Mouse (Mus musculus): Measurements from ENCODE around the gene Erc1. TPM values are rescaled to one million over a fixed set of nuclear protein-coding genes. Genes with fewer than 3 reads are reported as not detected.

Erc1 gene
- total RNA-seq, 2 experiments from 2014 or later, result 18.6 to 19.2 TPM

DNA sequence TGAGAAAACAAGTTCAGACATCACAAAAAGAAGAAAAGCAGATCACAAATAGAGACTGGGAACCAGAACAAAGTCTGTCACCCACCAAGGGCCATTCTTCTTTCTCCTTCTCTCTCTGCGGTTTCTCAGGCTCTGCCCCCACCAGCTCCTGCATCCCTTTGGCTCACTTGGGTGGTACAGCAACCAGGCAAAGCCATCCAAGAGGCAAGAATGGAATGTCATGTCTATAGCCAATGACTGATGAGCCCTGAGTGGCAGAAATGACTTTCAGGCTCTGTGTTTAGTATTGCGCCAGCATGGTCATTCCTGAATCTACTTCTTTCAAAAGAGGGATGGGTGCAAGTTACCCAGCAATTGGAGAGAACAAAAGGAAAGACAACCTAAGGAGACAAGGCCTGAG, 257.1 kb downstream of the Erc1 start:
- no peak for DNase-seq

GRCm38 (mm10) chr6:119587897-119588296, 260.1 kb downstream of the Erc1 start:
- no peak for DNase-seq

GRCm38 (mm10) chr6:119587454-119587853, 260.5 kb downstream of the Erc1 start:
- DNase-seq, result no peak

- DNase-seq, result peak; percentile 19 to 21
Observed at GRCm38 (mm10) chr6:119585652-119586375, 262.2 kb downstream of the Erc1 start.

DNA sequence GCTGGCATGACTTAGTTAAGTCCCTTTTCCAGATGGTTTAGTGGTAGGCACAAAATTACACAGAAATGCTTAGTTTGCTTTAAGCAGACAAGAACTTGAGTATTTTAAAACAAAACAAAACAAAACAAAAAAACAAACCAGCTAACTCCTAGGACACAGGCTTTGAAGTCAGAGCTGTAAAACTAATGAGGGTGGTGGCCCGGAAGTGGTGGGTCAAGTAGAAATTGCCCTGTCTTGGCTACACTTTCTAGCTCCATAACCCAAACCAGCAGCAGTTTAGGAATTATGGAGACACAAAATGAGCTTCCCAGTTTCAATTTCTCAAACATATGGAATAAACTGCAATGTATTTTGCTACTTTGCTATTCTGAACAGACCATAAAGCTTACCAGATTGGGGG, 263.9 kb downstream of the Erc1 start:
- DNase-seq, result no peak

GRCm38 (mm10) chr6:119583165-119583564, 264.8 kb downstream of the Erc1 start:
- no peak for DNase-seq

DNA sequence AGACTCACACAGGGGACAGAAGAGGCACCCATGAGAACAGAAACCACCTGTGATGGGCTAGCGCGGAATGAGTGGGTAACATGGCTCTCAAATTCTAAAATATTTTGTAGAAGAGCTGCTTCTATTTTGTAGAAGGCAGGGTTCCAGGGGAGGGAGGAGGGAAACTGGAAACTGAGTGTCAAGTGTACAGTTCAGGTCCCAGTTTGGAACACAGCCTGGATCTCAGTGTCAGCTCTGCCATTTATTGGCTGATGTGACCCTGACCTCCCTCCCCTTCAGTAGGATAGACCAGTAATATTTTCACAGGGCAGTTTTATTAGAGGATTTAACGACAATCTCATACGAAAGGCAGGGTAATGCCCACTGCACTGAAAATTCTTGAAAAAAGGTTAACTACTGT, 271.3 kb downstream of the Erc1 start:
- no peak for DNase-seq

DNA sequence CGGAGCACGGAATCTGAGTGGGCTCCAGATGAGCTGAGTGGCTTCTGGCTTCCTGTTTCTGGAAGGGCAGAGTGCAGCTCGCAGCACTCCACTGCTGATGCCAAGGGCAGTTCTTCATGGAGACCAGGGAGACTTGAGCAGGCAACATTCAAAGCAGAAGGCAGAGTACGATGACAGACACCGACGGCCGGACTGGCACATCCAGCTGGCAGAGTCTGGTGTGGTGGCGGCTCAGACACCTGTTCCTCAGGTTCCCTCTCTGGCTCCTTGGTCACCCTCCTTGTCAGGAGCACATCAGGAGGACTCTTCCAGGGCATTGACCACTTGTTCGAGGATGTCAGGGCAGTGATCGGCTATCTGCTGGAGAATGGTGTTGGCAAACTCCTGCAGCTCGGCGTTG, 272.6 kb downstream of the Erc1 start:
- DNase-seq, result no peak

- DNase-seq, result no peak
Observed at GRCm38 (mm10) chr6:119572296-119572695, 275.7 kb downstream of the Erc1 start.

DNA sequence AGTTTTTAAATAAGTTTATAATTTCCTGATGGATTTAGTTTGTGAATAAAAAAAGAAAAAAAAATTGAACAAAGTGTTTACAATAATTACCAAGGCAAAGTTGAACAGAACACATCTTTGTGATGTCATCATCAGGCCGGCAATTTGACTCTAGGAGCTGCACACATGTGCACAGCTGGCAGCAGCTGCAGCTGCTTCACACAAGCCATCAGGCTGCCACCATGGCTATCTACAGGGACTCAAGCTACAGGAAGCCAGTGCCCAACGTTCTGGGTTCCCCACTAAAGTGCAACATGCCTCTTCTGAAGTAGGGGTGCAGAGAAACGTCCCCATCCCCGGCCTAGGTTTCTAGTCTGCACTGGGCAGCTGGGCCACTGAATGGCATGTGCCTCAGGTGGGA, 277.2 kb downstream of the Erc1 start:
- DNase-seq, result no peak

DNA sequence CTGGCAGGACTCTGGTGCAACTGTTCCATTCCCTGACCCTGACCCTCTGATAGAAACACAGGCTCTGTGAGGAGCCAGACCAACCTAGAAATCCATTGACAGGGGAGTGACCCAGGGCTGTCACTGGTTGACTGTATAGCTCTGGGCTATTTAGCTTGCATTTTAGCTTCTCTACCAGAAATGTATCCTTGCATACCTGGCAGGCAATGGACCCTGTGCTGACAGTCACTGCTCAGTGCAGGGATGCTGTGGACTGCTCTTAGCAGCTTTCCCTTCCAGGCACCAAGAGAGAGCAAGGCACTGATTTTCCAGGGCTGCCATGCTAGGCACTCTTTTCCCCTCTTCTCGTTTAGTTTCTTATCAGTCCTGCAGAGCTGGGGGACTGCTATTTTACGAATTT, 279.6 kb downstream of the Erc1 start:
- no peak for DNase-seq

- DNase-seq, result no peak
Observed at GRCm38 (mm10) chr6:119565451-119566379, 282.3 kb downstream of the Erc1 start.

DNA sequence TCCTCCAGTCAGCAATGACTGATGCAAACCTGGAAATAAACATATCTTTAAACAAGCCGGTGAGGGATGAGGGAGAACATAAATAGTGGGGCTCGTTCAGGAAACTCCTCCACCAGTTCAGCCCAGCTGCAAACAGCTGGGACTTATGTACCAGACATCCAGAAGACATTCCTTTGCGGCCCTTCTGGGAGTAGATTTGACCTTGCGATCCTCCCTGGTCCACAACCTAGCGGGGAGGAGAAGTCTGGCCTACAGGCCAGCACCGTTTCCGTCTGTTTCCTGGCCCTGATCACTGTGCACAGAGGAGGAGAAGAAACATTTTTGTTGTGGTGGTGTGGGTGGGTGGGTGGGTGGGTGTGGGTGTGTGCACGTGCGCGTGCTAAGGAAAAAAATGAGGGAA, 285.4 kb downstream of the Erc1 start:
- no peak for DNase-seq

DNA sequence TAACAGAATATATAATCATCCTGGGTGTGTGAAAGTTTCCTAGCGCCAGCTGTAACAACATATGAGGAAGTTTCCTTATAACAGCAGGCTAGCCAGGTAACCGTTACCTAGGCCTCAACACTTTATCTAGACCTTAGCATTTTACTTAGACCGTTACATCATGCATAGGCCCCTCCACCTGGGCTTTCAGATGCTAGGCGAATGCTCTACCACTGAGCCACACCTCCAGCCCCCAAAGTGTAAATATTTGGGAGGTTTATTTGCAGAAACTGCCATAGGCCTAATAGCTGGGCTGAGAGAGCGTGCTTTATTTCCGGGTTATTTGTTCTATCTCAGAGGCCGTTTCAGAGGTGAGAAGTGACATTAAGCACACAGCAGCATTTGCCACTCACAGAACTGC, 289.1 kb downstream of the Erc1 start:
- DNase-seq, result no peak

DNA sequence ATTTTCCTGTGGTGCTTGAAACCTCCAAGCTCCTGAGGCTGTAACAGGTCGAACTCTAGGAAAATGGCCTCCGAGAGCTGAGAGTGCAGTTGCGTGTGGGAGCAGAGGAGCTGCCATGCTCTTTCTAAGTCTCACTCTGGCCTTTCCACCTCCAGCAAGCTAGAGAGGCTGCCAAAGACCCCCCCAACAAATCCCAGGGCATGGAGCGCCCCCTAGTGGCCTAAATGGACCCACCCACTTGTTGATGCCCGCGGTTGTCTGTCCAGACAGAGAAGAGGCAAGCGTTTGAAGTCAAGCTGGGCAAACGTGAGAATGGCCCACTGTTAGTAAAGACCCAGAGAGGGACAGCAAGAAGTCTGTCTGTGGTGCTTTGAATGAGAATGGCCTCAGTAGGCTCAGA, 293.5 kb downstream of the Erc1 start:
- no peak for DNase-seq

GRCm38 (mm10) chr6:119544518-119544864, 303.5 kb downstream of the Erc1 start:
- DNase-seq, result no peak

- DNase-seq, result peak; percentile 22 to 44
Observed at GRCm38 (mm10) chr6:119543803-119544517, 304.0 kb downstream of the Erc1 start, which contains the start of gene Wnt5b. Gene Wnt5b (minus strand): TSS chr6:119544347.

DNA sequence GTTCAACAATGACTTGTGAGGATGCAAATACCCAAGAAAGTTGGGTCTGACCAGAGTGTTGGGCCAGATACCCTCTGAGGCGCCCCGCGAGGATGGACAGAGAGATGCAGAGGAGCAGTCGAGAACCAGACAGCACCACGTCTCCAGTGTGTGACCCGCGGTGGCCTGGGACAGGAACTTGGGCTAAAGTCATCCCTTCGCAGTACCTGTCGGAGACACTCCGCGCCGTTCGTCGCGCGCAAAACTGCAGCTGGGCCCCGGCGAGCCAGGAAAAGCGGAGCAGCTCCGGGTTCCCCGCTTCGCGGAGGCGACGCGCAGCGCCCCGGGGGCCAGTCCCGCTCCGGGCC, 304.5 kb downstream of the Erc1 start:
- DNase-seq, result peak in 1 of 2 experiments; percentile 13

DNA sequence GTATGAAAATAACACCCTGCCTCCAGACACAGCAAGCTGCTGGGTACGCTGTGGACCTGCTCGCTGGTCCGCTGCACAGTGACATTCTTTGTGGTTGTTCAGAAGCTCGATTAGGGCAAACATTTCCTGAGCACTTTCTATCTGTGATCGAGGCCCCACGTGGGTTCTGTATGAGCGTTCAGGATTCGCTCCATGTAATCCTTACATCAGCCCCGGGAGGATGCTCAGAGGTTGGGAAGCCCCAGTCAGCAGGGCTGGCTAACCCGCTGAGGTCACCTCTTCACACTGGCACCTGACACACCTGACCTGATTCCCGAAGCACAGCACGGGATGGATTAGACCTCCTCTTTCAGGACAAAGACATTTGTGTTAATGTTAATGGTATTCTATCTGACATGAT, 312.1 kb downstream of the Erc1 start:
- no peak for DNase-seq

- DNase-seq, result no peak
Observed at GRCm38 (mm10) chr6:119533170-119533709, 314.7 kb downstream of the Erc1 start.

GRCm38 (mm10) chr6:119529659-119530058, 318.3 kb downstream of the Erc1 start:
- no peak for DNase-seq

GRCm38 (mm10) chr6:119526498-119526897, 321.5 kb downstream of the Erc1 start:
- DNase-seq, result no peak

Data from adrenal gland, postnatal 36 days (tissue).